ENCODE assay signal across 10 mouse cellular contexts in the genomic region with DNA sequence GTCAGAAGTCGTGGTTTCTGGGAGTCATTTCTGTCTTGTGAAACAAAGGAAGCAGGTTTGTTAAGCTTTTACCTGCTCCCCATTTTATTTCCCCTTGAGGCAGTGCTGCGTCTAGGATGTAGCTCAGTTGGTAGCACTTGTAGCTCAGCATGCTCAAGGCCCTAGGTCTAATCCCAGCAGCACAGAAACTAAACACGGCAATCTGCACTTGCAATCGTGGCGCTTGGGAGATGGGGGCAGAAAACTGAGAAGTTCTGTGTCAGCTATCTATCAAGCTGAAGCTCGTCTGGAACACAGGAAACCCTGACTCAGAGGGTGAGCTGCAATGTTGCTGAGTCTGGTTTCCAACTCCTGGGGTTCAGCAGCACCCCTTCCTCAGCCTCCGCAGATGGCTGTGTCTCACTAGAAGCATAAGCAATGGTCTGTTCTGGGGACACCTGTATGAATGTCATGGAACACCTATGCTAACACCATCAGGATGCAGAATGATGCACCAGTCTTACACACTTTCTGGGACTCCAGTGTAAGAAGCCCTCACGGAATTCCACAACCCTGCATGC. TPM values are rescaled to one million over a fixed set of nuclear protein-coding genes. Genes with fewer than 3 reads are reported as not detected.
DNase-seq lines count a peak whose midpoint lies in the region; ATAC-seq and TF ChIP-seq lines count a peak whose summit lies in the region.
"Had no signal": no experiment of that assay in that cellular context is flagged by ENCODE, and none has a peak within 500 bp of the region (broad histone marks: within the 10 kb centered on the region; RNA-seq: fewer than 3 reads in every experiment).

No protein-coding gene starts in this region.

- TF ChIP-seq CTCF in cerebellum, adult 2 months (IDR thresholded peaks at IDR 0.05; ENCODE audit: borderline replicate concordance, insufficient read depth, low read depth, low read length), result no peak

- 0 out of 2 replicates have a peak overlapping the region, but pooled peaks have one; percentile 56 for H3K4me3 ChIP-seq in forebrain, embryonic 12.5 days (replicated peaks)
- H3K4me3 ChIP-seq in forebrain, embryonic 11.5 days (ENCODE audit: low read depth, low read length), result no peak overlapping the region
- H3K4me3 ChIP-seq in lung, embryonic 16.5 days (ENCODE audit: low read length), result no peak overlapping the region
- peak overlapping the region; percentile 73; the same call in 1 of the 2 replicates for H3K4me3 ChIP-seq in limb, embryonic 10.5 days
- peak overlapping the region; percentile 72; the same call in 1 of the 2 replicates for H3K4me3 ChIP-seq in neural tube, embryonic 15.5 days (replicated peaks)
- no peak overlapping the region for H3K4me3 ChIP-seq in cerebellum, adult 2 months (replicated peaks; ENCODE audit: insufficient read depth, low read depth, low read length)

- no peak overlapping the region for H3K9ac ChIP-seq in forebrain, embryonic 12.5 days
- H3K9ac ChIP-seq in forebrain, embryonic 11.5 days (ENCODE audit: low read length), result no peak overlapping the region
- peak overlapping the region; percentile 83 for H3K9ac ChIP-seq in lung, embryonic 16.5 days (ENCODE audit: low read length)
- H3K9ac ChIP-seq in neural tube, embryonic 15.5 days (replicated peaks), result no peak overlapping the region

- no peak overlapping the region for H3K27ac ChIP-seq in forebrain, embryonic 12.5 days
- H3K27ac ChIP-seq in forebrain, embryonic 11.5 days (ENCODE audit: low read depth, low read length), result no peak overlapping the region
- no peak overlapping the region; the same call in 1 of the 2 replicates for H3K27ac ChIP-seq in lung, embryonic 16.5 days (ENCODE audit: low read length)
- no peak overlapping the region for H3K27ac ChIP-seq in limb, embryonic 10.5 days
- H3K27ac ChIP-seq in neural tube, embryonic 15.5 days (replicated peaks), result no peak overlapping the region
- no peak overlapping the region for H3K27ac ChIP-seq in cerebellum, adult 2 months (ENCODE audit: insufficient read depth, low read length)

- peaks cover 14% of the 10 kb centered on the region for H3K27me3 ChIP-seq in forebrain, embryonic 12.5 days
- H3K27me3 ChIP-seq in forebrain, embryonic 11.5 days (ENCODE audit: control insufficient read depth, insufficient read depth, low read length), result no peaks in the 10 kb centered on the region
- no peaks in the 10 kb centered on the region for H3K27me3 ChIP-seq in lung, embryonic 16.5 days (ENCODE audit: control insufficient read depth, insufficient read depth, low read depth, low read length)
- no peaks in the 10 kb centered on the region for H3K27me3 ChIP-seq in limb, embryonic 10.5 days (ENCODE audit: low read depth, poor library complexity, severe bottlenecking)
- no peaks in the 10 kb centered on the region; the same call in 1 of the 2 replicates for H3K27me3 ChIP-seq in neural tube, embryonic 15.5 days (replicated peaks)
- no peaks in the 10 kb centered on the region for H3K27me3 ChIP-seq in cerebellum, adult 2 months (ENCODE audit: control insufficient read depth, insufficient read depth, low read length)
- H3K27me3 ChIP-seq: forebrain, embryonic 15.5 days had no signal

- DNase-seq in forebrain, embryonic 11.5 days (ENCODE audit: low spot score), result no peak
- no peak for DNase-seq in lung, adult 18-20 months
- no peak for DNase-seq in limb, embryonic 10.5 days (ENCODE audit: low spot score)
- DNase-seq in cerebellum, adult 2 months, result no peak
- no peak for DNase-seq in kidney, adult 18-20 months
- DNase-seq: adrenal gland, postnatal 14 days had no signal

- H3K36me3 ChIP-seq in forebrain, embryonic 12.5 days (replicated peaks), result peaks cover 6% of the 10 kb centered on the region; the same call in 1 of the 2 replicates
- H3K36me3 ChIP-seq in forebrain, embryonic 11.5 days (ENCODE audit: control insufficient read depth, insufficient read depth, low read length), result no peaks in the 10 kb centered on the region
- H3K36me3 ChIP-seq in lung, embryonic 16.5 days (ENCODE audit: control insufficient read depth, insufficient read depth, low read length), result no peaks in the 10 kb centered on the region
- peaks cover 12% of the 10 kb centered on the region for H3K36me3 ChIP-seq in limb, embryonic 10.5 days
- H3K36me3 ChIP-seq in neural tube, embryonic 15.5 days, result peaks cover 8% of the 10 kb centered on the region; the same call in 1 of the 2 replicates
- H3K36me3 ChIP-seq: forebrain, embryonic 15.5 days had no signal

- peaks cover 15% of the 10 kb centered on the region for H3K4me1 ChIP-seq in forebrain, embryonic 12.5 days
- no peaks in the 10 kb centered on the region; the same call in 1 of the 2 replicates for H3K4me1 ChIP-seq in forebrain, embryonic 11.5 days (replicated peaks; ENCODE audit: control insufficient read depth, insufficient read depth, low read length)
- H3K4me1 ChIP-seq in lung, embryonic 16.5 days (replicated peaks; ENCODE audit: control insufficient read depth, insufficient read depth, low read length), result peaks cover 17% of the 10 kb centered on the region
- peaks cover 37% of the 10 kb centered on the region for H3K4me1 ChIP-seq in limb, embryonic 10.5 days
- H3K4me1 ChIP-seq in neural tube, embryonic 15.5 days, result peaks cover 37% of the 10 kb centered on the region
- H3K4me1 ChIP-seq in cerebellum, adult 2 months (ENCODE audit: control insufficient read depth, insufficient read depth, low read length), result peaks cover 24% of the 10 kb centered on the region

- H3K4me2 ChIP-seq in forebrain, embryonic 12.5 days, result no peak overlapping the region
- H3K4me2 ChIP-seq in forebrain, embryonic 11.5 days (ENCODE audit: low read depth, low read length, severe bottlenecking), result no peak overlapping the region
- H3K4me2 ChIP-seq in lung, embryonic 16.5 days (ENCODE audit: low read depth, low read length), result peak overlapping the region; percentile 86
- peak overlapping the region; percentile 99; the same call in 1 of the 2 replicates for H3K4me2 ChIP-seq in neural tube, embryonic 15.5 days

- H3K9me3 ChIP-seq in forebrain, embryonic 12.5 days, result no peaks in the 10 kb centered on the region
- no peaks in the 10 kb centered on the region for H3K9me3 ChIP-seq in forebrain, embryonic 11.5 days (ENCODE audit: control insufficient read depth, low read length)
- no peaks in the 10 kb centered on the region for H3K9me3 ChIP-seq in lung, embryonic 16.5 days (ENCODE audit: control insufficient read depth, low read length)
- H3K9me3 ChIP-seq in limb, embryonic 10.5 days (replicated peaks), result no peaks in the 10 kb centered on the region
- no peaks in the 10 kb centered on the region for H3K9me3 ChIP-seq in neural tube, embryonic 15.5 days (replicated peaks)
- H3K9me3 ChIP-seq: forebrain, embryonic 15.5 days had no signal

- no peak for TF ChIP-seq POLR2A in cerebellum, adult 2 months (IDR thresholded peaks at IDR 0.05; ENCODE audit: borderline replicate concordance, insufficient read depth, low read length)

- no peak for ATAC-seq in forebrain, embryonic 12.5 days (ENCODE audit: low FRiP score)
- no peak for ATAC-seq in forebrain, embryonic 11.5 days (replicated peaks; ENCODE audit: low FRiP score)
- no peak for ATAC-seq in lung, embryonic 16.5 days (ENCODE audit: low read depth)
- no peak for ATAC-seq in neural tube, embryonic 15.5 days (ENCODE audit: low FRiP score)

- 73% methylated on average over 8 of the region's 8 CpGs for WGBS in forebrain, embryonic 12.5 days
- whole genome bisulfite sequencing in forebrain, embryonic 11.5 days, result 69% methylated on average over 8 of the region's 8 CpGs
- 59% methylated on average over 8 of the region's 8 CpGs for WGBS in lung, embryonic 16.5 days
- WGBS in limb, embryonic 10.5 days, result 72% methylated on average over 8 of the region's 8 CpGs
- 73% methylated on average over 8 of the region's 8 CpGs for WGBS in neural tube, embryonic 15.5 days
- WGBS in cerebellum, adult 2 months, result 67% methylated on average over 8 of the region's 8 CpGs

RNA-seq across cellular contexts. Expression of a gene that starts 1.1 kb away (rescaled TPM):
- 55.5 and 57.6 TPM in 2 replicates for polyA plus RNA-seq in forebrain, embryonic 12.5 days (2016; fragmentation: Nextera tagmentation; extraction: Ambion mirVana)
- 65.7 and 72.8 TPM in 2 replicates for polyA plus RNA-seq in forebrain, embryonic 11.5 days (2014; fragmentation: Nextera tagmentation; extraction: Ambion mirVana)
- 195 and 201 TPM in 2 replicates for polyA plus RNA-seq in lung, embryonic 16.5 days (2015; fragmentation: Nextera tagmentation; extraction: Ambion mirVana)
- 78.5 and 93.2 TPM in 2 replicates for polyA plus RNA-seq in limb, embryonic 10.5 days (2016; fragmentation: Nextera tagmentation; extraction: Ambion mirVana)
- polyA plus RNA-seq in neural tube, embryonic 15.5 days (2015; fragmentation: Nextera tagmentation; extraction: Ambion mirVana), result 92.1 and 96.3 TPM in 2 replicates
- polyA plus RNA-seq in cerebellum, adult 2 months (2012; rRNA removed), result 58.4 TPM in 2 replicates

RNA-seq across cellular contexts. Expression of a gene that starts 18.4 kb away (rescaled TPM):
- 13.3 and 15.2 TPM in 2 replicates for polyA plus RNA-seq in forebrain, embryonic 12.5 days (2016; fragmentation: Nextera tagmentation; extraction: Ambion mirVana)
- polyA plus RNA-seq in forebrain, embryonic 11.5 days (2014; fragmentation: Nextera tagmentation; extraction: Ambion mirVana), result 11.0 and 11.2 TPM in 2 replicates
- 2.9 and 3.9 TPM in 2 replicates for polyA plus RNA-seq in lung, embryonic 16.5 days (2015; fragmentation: Nextera tagmentation; extraction: Ambion mirVana)
- 3.7 and 4.2 TPM in 2 replicates for polyA plus RNA-seq in limb, embryonic 10.5 days (2016; fragmentation: Nextera tagmentation; extraction: Ambion mirVana)
- polyA plus RNA-seq in neural tube, embryonic 15.5 days (2015; fragmentation: Nextera tagmentation; extraction: Ambion mirVana), result 23.8 and 28.3 TPM in 2 replicates
- polyA plus RNA-seq in cerebellum, adult 2 months (2012; rRNA removed), result 57.8 and 60.3 TPM in 2 replicates

RNA-seq across cellular contexts. Expression of a gene that starts 21.3 kb away (rescaled TPM):
- polyA plus RNA-seq in forebrain, embryonic 12.5 days (2016; fragmentation: Nextera tagmentation; extraction: Ambion mirVana), result 173 TPM in 2 replicates
- 196 and 214 TPM in 2 replicates for polyA plus RNA-seq in forebrain, embryonic 11.5 days (2014; fragmentation: Nextera tagmentation; extraction: Ambion mirVana)
- 234 and 252 TPM in 2 replicates for polyA plus RNA-seq in lung, embryonic 16.5 days (2015; fragmentation: Nextera tagmentation; extraction: Ambion mirVana)
- 209 and 242 TPM in 2 replicates for polyA plus RNA-seq in limb, embryonic 10.5 days (2016; fragmentation: Nextera tagmentation; extraction: Ambion mirVana)
- polyA plus RNA-seq in neural tube, embryonic 15.5 days (2015; fragmentation: Nextera tagmentation; extraction: Ambion mirVana), result 161 and 175 TPM in 2 replicates
- 124 and 126 TPM in 2 replicates for polyA plus RNA-seq in cerebellum, adult 2 months (2012; rRNA removed)

RNA-seq across cellular contexts. Expression of a gene that starts 35.9 kb away (rescaled TPM):
- 103 and 113 TPM in 2 replicates for polyA plus RNA-seq in forebrain, embryonic 12.5 days (2016; fragmentation: Nextera tagmentation; extraction: Ambion mirVana)
- 33.1 and 35.4 TPM in 2 replicates for polyA plus RNA-seq in forebrain, embryonic 11.5 days (2014; fragmentation: Nextera tagmentation; extraction: Ambion mirVana)
- 1.8 and 2.9 TPM in 2 replicates for polyA plus RNA-seq in lung, embryonic 16.5 days (2015; fragmentation: Nextera tagmentation; extraction: Ambion mirVana)
- polyA plus RNA-seq in limb, embryonic 10.5 days (2016; fragmentation: Nextera tagmentation; extraction: Ambion mirVana), result 1.2 and 1.3 TPM in 2 replicates
- 111 and 138 TPM in 2 replicates for polyA plus RNA-seq in neural tube, embryonic 15.5 days (2015; fragmentation: Nextera tagmentation; extraction: Ambion mirVana)
- polyA plus RNA-seq in cerebellum, adult 2 months (2012; rRNA removed), result 446 and 460 TPM in 2 replicates

RNA-seq across cellular contexts. Expression of a gene that starts 40.9 kb away (rescaled TPM):
- 3.5 and 4.5 TPM in 2 replicates for polyA plus RNA-seq in forebrain, embryonic 12.5 days (2016; fragmentation: Nextera tagmentation; extraction: Ambion mirVana)
- 5.0 and 7.4 TPM in 2 replicates for polyA plus RNA-seq in forebrain, embryonic 11.5 days (2014; fragmentation: Nextera tagmentation; extraction: Ambion mirVana)
- 12.1 TPM in 2 replicates for polyA plus RNA-seq in lung, embryonic 16.5 days (2015; fragmentation: Nextera tagmentation; extraction: Ambion mirVana)
- 4.6 and 5.3 TPM in 2 replicates for polyA plus RNA-seq in limb, embryonic 10.5 days (2016; fragmentation: Nextera tagmentation; extraction: Ambion mirVana)
- 8.0 and 9.6 TPM in 2 replicates for polyA plus RNA-seq in neural tube, embryonic 15.5 days (2015; fragmentation: Nextera tagmentation; extraction: Ambion mirVana)
- 2.8 and 4.0 TPM in 2 replicates for polyA plus RNA-seq in cerebellum, adult 2 months (2012; rRNA removed)

Comparison
In these comparisons a context has a peak if more than half of its experiments do, and no peak if none do; other contexts are left out.
1. H3K4me3 ChIP-seq: peak in forebrain, embryonic 12.5 days (single experiment), limb, embryonic 10.5 days (single experiment) and neural tube, embryonic 15.5 days (single experiment); none in forebrain, embryonic 11.5 days (single experiment), lung, embryonic 16.5 days (single experiment) and cerebellum, adult 2 months (single experiment).
2. H3K4me2 ChIP-seq: peak in lung, embryonic 16.5 days (single experiment) and neural tube, embryonic 15.5 days (single experiment); none in forebrain, embryonic 12.5 days (single experiment) and forebrain, embryonic 11.5 days (single experiment).